Mouse (Mus musculus) ES-E14 (cell line): ENCODE data around the gene Kpna7.

Source experiments
- HCFC1 ChIP-seq: IDR thresholded peaks from 2 replicates; pipeline ENCODE4 v1.6.1; 2012; ENCODE audit warnings: low read length, inconsistent platforms, borderline replicate concordance; ENCODE audit not compliant: insufficient read depth
- ZNF384 ChIP-seq: IDR thresholded peaks from 2 replicates; pipeline ENCODE4 v1.6.1; 2012; ENCODE audit warnings: low read depth, low read length, inconsistent platforms

DNA sequence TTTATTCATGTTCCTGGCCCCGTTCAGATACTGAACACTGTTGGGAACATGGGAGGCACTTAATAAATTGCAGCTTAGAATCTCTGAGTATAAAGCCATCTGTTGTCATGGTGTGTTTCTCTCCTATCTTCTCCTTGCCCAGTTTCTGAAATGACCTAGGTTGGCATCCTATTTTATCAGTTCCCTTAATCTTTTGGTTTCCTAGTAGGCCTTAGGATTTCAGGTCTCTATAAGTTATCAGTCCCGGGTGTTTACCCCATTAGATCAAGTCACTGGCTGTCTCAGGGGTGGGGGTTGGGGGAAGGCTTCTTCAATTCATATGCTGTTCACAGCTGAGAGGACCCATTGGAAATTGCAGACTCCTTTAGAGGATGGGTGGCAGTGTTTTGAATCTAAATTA, 992 bp upstream of the Kpna7 start:
- TF ChIP-seq HCFC1 (no peak), ZNF384 (no peak)
